11 mouse cellular contexts compared by ENCODE assay signal in genomic region chr10:84000436-84001208, GRCm38 (mm10).
DNase-seq lines count a peak whose midpoint lies in the region; ATAC-seq and TF ChIP-seq lines count a peak whose summit lies in the region.
"Had no signal": no experiment of that assay in that cellular context is flagged by ENCODE, and none has a peak within 500 bp of the region (broad histone marks: within the 10 kb centered on the region; RNA-seq: fewer than 3 reads in every experiment).

No protein-coding gene starts in this region.

- TF ChIP-seq CTCF in stomach, postnatal 0 days (IDR thresholded peaks at IDR 0.05; ENCODE audit: low read depth), result no peak
- no peak for TF ChIP-seq CTCF in kidney, postnatal 0 days (IDR thresholded peaks at IDR 0.05; ENCODE audit: low read depth)

- no peaks in the 10 kb centered on the region for H3K27me3 ChIP-seq in embryonic facial prominence, embryonic 14.5 days (replicated peaks; ENCODE audit: control insufficient read depth, insufficient read depth, low read length)
- no peaks in the 10 kb centered on the region for H3K27me3 ChIP-seq in embryonic facial prominence, embryonic 10.5 days (replicated peaks; ENCODE audit: low read depth, poor library complexity, severe bottlenecking)
- no peaks in the 10 kb centered on the region for H3K27me3 ChIP-seq in stomach, embryonic 14.5 days (ENCODE audit: control insufficient read depth, insufficient read depth, low read length)
- H3K27me3 ChIP-seq in stomach, postnatal 0 days (ENCODE audit: control insufficient read depth, insufficient read depth, low read length), result no peaks in the 10 kb centered on the region
- H3K27me3 ChIP-seq in kidney, postnatal 0 days (ENCODE audit: insufficient read depth, low read length), result no peaks in the 10 kb centered on the region
- H3K27me3 ChIP-seq in hindbrain, embryonic 11.5 days (ENCODE audit: control insufficient read depth, insufficient read depth, low read length), result no peaks in the 10 kb centered on the region
- H3K27me3 ChIP-seq: liver, embryonic 15.5 days had no signal

- peaks cover 28% of the 10 kb centered on the region for H3K4me1 ChIP-seq in embryonic facial prominence, embryonic 14.5 days (ENCODE audit: control insufficient read depth, insufficient read depth, low read length)
- peaks cover 36% of the 10 kb centered on the region for H3K4me1 ChIP-seq in embryonic facial prominence, embryonic 10.5 days
- peaks cover 5% of the 10 kb centered on the region for H3K4me1 ChIP-seq in stomach, embryonic 14.5 days (ENCODE audit: control insufficient read depth, insufficient read depth, low read length)
- H3K4me1 ChIP-seq in stomach, postnatal 0 days (replicated peaks; ENCODE audit: control insufficient read depth, insufficient read depth), result peaks cover 4% of the 10 kb centered on the region
- H3K4me1 ChIP-seq in kidney, postnatal 0 days (replicated peaks; ENCODE audit: insufficient read depth, low read length), result no peaks in the 10 kb centered on the region
- H3K4me1 ChIP-seq in hindbrain, embryonic 11.5 days (replicated peaks; ENCODE audit: control insufficient read depth, insufficient read depth, low read length), result no peaks in the 10 kb centered on the region

- H3K36me3 ChIP-seq in embryonic facial prominence, embryonic 14.5 days (ENCODE audit: control insufficient read depth, insufficient read depth, low read length), result no peaks in the 10 kb centered on the region
- no peaks in the 10 kb centered on the region for H3K36me3 ChIP-seq in embryonic facial prominence, embryonic 10.5 days (replicated peaks)
- H3K36me3 ChIP-seq in stomach, embryonic 14.5 days (ENCODE audit: control insufficient read depth, insufficient read depth, low read length), result no peaks in the 10 kb centered on the region
- H3K36me3 ChIP-seq in stomach, postnatal 0 days (ENCODE audit: control insufficient read depth, insufficient read depth, low read length), result no peaks in the 10 kb centered on the region
- no peaks in the 10 kb centered on the region for H3K36me3 ChIP-seq in kidney, postnatal 0 days (ENCODE audit: insufficient read depth, low read length)
- H3K36me3 ChIP-seq in hindbrain, embryonic 11.5 days (ENCODE audit: control insufficient read depth, insufficient read depth, low read length), result no peaks in the 10 kb centered on the region
- H3K36me3 ChIP-seq: liver, embryonic 15.5 days had no signal

- no peaks in the 10 kb centered on the region for H3K9me3 ChIP-seq in embryonic facial prominence, embryonic 14.5 days (ENCODE audit: control insufficient read depth, low read length)
- no peaks in the 10 kb centered on the region for H3K9me3 ChIP-seq in embryonic facial prominence, embryonic 10.5 days
- H3K9me3 ChIP-seq in stomach, embryonic 14.5 days (ENCODE audit: control insufficient read depth, low read depth, low read length), result no peaks in the 10 kb centered on the region
- no peaks in the 10 kb centered on the region for H3K9me3 ChIP-seq in stomach, postnatal 0 days (ENCODE audit: control insufficient read depth, low read length)
- H3K9me3 ChIP-seq in kidney, postnatal 0 days (replicated peaks; ENCODE audit: low read length), result no peaks in the 10 kb centered on the region
- no peaks in the 10 kb centered on the region for H3K9me3 ChIP-seq in hindbrain, embryonic 11.5 days (ENCODE audit: control insufficient read depth, low read length)
- H3K9me3 ChIP-seq: liver, embryonic 15.5 days had no signal

- peak; percentile 65; the same call in 1 of the 2 replicates for ATAC-seq in embryonic facial prominence, embryonic 14.5 days (ENCODE audit: low read depth)
- ATAC-seq in stomach, embryonic 14.5 days (ENCODE audit: insufficient number of reproducible peaks, insufficient read depth, low FRiP score, low read depth), result 0 out of 2 replicates have a peak, but pooled peaks have one; percentile 5
- no peak for ATAC-seq in stomach, postnatal 0 days (ENCODE audit: low FRiP score, low TSS enrichment)
- ATAC-seq in kidney, postnatal 0 days (replicated peaks; ENCODE audit: low FRiP score, low read depth), result no peak
- no peak for ATAC-seq in hindbrain, embryonic 11.5 days (ENCODE audit: low FRiP score)
- ATAC-seq: intestine, postnatal 0 days had no signal

- 46% methylated on average over 7 of the region's 7 CpGs for WGBS in embryonic facial prominence, embryonic 14.5 days
- WGBS in embryonic facial prominence, embryonic 10.5 days, result 70% methylated on average over 7 of the region's 7 CpGs
- WGBS in stomach, embryonic 14.5 days, result 52% methylated on average over 7 of the region's 7 CpGs
- 49% methylated on average over 7 of the region's 7 CpGs for WGBS in stomach, postnatal 0 days
- WGBS in kidney, postnatal 0 days, result 25% methylated on average over 7 of the region's 7 CpGs
- WGBS in hindbrain, embryonic 11.5 days, result 73% methylated on average over 7 of the region's 7 CpGs

- no peak overlapping the region for H3K4me2 ChIP-seq in embryonic facial prominence, embryonic 14.5 days (ENCODE audit: low read depth, low read length)
- no peak overlapping the region for H3K4me2 ChIP-seq in stomach, embryonic 14.5 days (replicated peaks; ENCODE audit: low read depth, low read length)
- no peak overlapping the region for H3K4me2 ChIP-seq in stomach, postnatal 0 days (replicated peaks; ENCODE audit: low read depth)
- H3K4me2 ChIP-seq in kidney, postnatal 0 days (ENCODE audit: low read length), result no peak overlapping the region
- no peak overlapping the region for H3K4me2 ChIP-seq in hindbrain, embryonic 11.5 days (replicated peaks; ENCODE audit: low read depth, low read length)
- H3K4me2 ChIP-seq: liver, embryonic 15.5 days had no signal

- no peak overlapping the region for H3K4me3 ChIP-seq in embryonic facial prominence, embryonic 14.5 days (ENCODE audit: low read depth, low read length)
- H3K4me3 ChIP-seq in embryonic facial prominence, embryonic 10.5 days, result no peak overlapping the region
- no peak overlapping the region for H3K4me3 ChIP-seq in stomach, embryonic 14.5 days (ENCODE audit: low read depth, low read length)
- no peak overlapping the region for H3K4me3 ChIP-seq in stomach, postnatal 0 days (ENCODE audit: low read depth, low read length)
- H3K4me3 ChIP-seq in kidney, postnatal 0 days (replicated peaks; ENCODE audit: low read depth, low read length), result no peak overlapping the region
- no peak overlapping the region for H3K4me3 ChIP-seq in hindbrain, embryonic 11.5 days (ENCODE audit: low read depth, low read length)
- H3K4me3 ChIP-seq: liver, embryonic 15.5 days had no signal

- no peak for TF ChIP-seq EP300 in stomach, postnatal 0 days (optimal IDR thresholded peaks at IDR 0.05)

- H3K9ac ChIP-seq in embryonic facial prominence, embryonic 14.5 days (ENCODE audit: low read depth, low read length), result no peak overlapping the region
- no peak overlapping the region for H3K9ac ChIP-seq in stomach, embryonic 14.5 days (replicated peaks; ENCODE audit: low read depth, low read length)
- H3K9ac ChIP-seq in stomach, postnatal 0 days (ENCODE audit: low read length), result no peak overlapping the region
- H3K9ac ChIP-seq in kidney, postnatal 0 days (ENCODE audit: low read depth, low read length), result no peak overlapping the region
- H3K9ac ChIP-seq in hindbrain, embryonic 11.5 days (ENCODE audit: low read depth, low read length), result no peak overlapping the region
- H3K9ac ChIP-seq: liver, embryonic 15.5 days had no signal

- peak; percentile 63 for DNase-seq in embryonic facial prominence, embryonic 14.5 days (ENCODE audit: low spot score)
- no peak for DNase-seq in embryonic facial prominence, embryonic 10.5 days (ENCODE audit: low spot score)
- no peak for DNase-seq in stomach, postnatal 0 days (ENCODE audit: low spot score)
- DNase-seq in kidney, postnatal 0 days (ENCODE audit: low spot score), result peak; percentile 41
- DNase-seq in hindbrain, embryonic 11.5 days (ENCODE audit: low spot score), result no peak
- DNase-seq in layer of hippocampus, adult 9-10 months (ENCODE audit: low spot score), result no peak
- no peak for DNase-seq in Muller cell, postnatal 12 days (ENCODE audit: inconsistent ontology term)
- DNase-seq: cerebellum, postnatal 25 days had no signal

- H3K27ac ChIP-seq in embryonic facial prominence, embryonic 14.5 days (replicated peaks; ENCODE audit: low read depth, low read length), result no peak overlapping the region
- no peak overlapping the region for H3K27ac ChIP-seq in embryonic facial prominence, embryonic 10.5 days (replicated peaks)
- H3K27ac ChIP-seq in stomach, embryonic 14.5 days (ENCODE audit: low read length), result no peak overlapping the region; the same call in 1 of the 2 replicates
- no peak overlapping the region for H3K27ac ChIP-seq in stomach, postnatal 0 days (replicated peaks)
- H3K27ac ChIP-seq in kidney, postnatal 0 days, result no peak overlapping the region
- H3K27ac ChIP-seq in hindbrain, embryonic 11.5 days (ENCODE audit: low read depth, low read length), result no peak overlapping the region
- H3K27ac ChIP-seq: liver, embryonic 15.5 days had no signal

Comparison
In these comparisons a context has a peak if more than half of its experiments do, and no peak if none do; other contexts are left out.
1. ATAC-seq: peak in embryonic facial prominence, embryonic 14.5 days (single experiment) and stomach, embryonic 14.5 days (single experiment); none in stomach, postnatal 0 days (single experiment), kidney, postnatal 0 days (single experiment) and hindbrain, embryonic 11.5 days (single experiment).
2. DNase-seq: peak in embryonic facial prominence, embryonic 14.5 days (single experiment) and kidney, postnatal 0 days (single experiment); none in embryonic facial prominence, embryonic 10.5 days (single experiment), stomach, postnatal 0 days (single experiment), hindbrain, embryonic 11.5 days (single experiment), layer of hippocampus, adult 9-10 months (single experiment) and Muller cell, postnatal 12 days (single experiment).